8 mouse cellular contexts compared by ENCODE assay signal in the genomic region with DNA sequence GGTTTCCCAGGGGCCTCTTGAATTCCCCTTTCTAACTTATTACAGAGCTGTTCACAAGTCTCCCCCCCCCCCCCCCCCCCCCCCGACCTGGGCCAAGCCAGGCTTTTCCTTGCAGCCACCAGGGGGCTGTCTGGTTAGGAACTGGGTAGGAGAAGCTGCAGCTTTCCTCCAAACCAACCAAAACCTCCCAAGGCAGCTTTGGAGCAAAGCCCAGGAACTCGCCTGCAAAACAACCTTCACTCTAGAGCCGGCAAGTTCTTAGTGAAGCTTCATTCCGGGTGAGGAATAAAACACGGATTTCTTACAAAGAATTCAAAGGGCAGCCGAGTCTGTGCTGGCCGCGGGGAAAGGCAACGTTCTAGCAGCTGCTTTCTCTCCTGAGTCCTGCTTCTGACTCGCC. TPM values are rescaled to one million over a fixed set of nuclear protein-coding genes. Genes with fewer than 3 reads are reported as not detected.
DNase-seq lines count a peak whose midpoint lies in the region; ATAC-seq and TF ChIP-seq lines count a peak whose summit lies in the region.

No protein-coding gene starts in this region.

- DNase-seq in gastrocnemius, postnatal 10 days: peak; percentile 78
- DNase-seq in induced T-regulatory cell, adult 2 months (ENCODE audit: low read depth): peak; percentile 57
- peak; percentile 82 to 83 for DNase-seq in left cerebral cortex, adult 2 months (ENCODE audit: extremely low spot score in 1 of 2, low spot score in 2 of 2)
- DNase-seq in lung, postnatal 4 days: peak; percentile 78 to 84
- peak; percentile 90 for DNase-seq in retina, postnatal 1 day
- DNase-seq in urinary bladder, postnatal 36 days (ENCODE audit: low spot score in 2 of 2): peak; percentile 67 to 85

- no peak overlapping the region for H3K27ac ChIP-seq in cortical plate, adult 2 months (ENCODE audit: insufficient read depth, low read length)
- peak overlapping the region; percentile 99 for H3K27ac ChIP-seq in left cerebral cortex, adult 2 months

- intact Hi-C loops in left cerebral cortex, adult 2 months (cut with DNase I): loop anchor here (1.0 to 5.0 kb wide), 4 partner anchors 256 to 508 kb away; no protein-coding TSS in a partner anchor

- peak overlapping the region; percentile 94 for H3K4me3 ChIP-seq in cortical plate, adult 2 months (ENCODE audit: insufficient read depth, low read length)
- H3K4me3 ChIP-seq in left cerebral cortex, adult 2 months: peak overlapping the region; percentile 58

- peak; percentile 36 for TF ChIP-seq CTCF in cortical plate, adult 2 months (IDR thresholded peaks at IDR 0.05; ENCODE audit: extremely low read depth, insufficient read depth, low read length)
- TF ChIP-seq CTCF in left cerebral cortex, adult 2 months (IDR thresholded peaks at IDR 0.05): peak; percentile 70

- no peaks in the 10 kb centered on the region; the same call in 1 of the 2 replicates for H3K4me1 ChIP-seq in cortical plate, adult 2 months (ENCODE audit: control insufficient read depth, insufficient read depth, low read length)

- ATAC-seq in activated CD4-positive, CD25-positive, alpha-beta regulatory T cell, adult 4 months: peak; percentile 67

- TF ChIP-seq POLR2A in cortical plate, adult 2 months (IDR thresholded peaks at IDR 0.05; ENCODE audit: extremely low read depth, insufficient read depth, low read length): 0 out of 2 replicates have a peak, but pooled peaks have one; percentile 15

RNA-seq across cellular contexts. Expression of gene Thrb, which starts 1.0 kb away (rescaled TPM):
- polyA plus RNA-seq in activated CD4-positive, CD25-positive, alpha-beta regulatory T cell, adult 4 months (2017; shearing (Covaris generic)): 1 to 10 TPM; 1.7 to 2.6 TPM
- polyA plus RNA-seq in cortical plate, adult 2 months (2012; rRNA removed): 26.6 and 27.3 TPM in 2 replicates
- 1 to 10 TPM; 5.8 to 5.9 TPM for total RNA-seq in gastrocnemius, postnatal 10 days (2021)
- total RNA-seq in left cerebral cortex, adult 2 months (2021): 10 to 100 TPM; 97.1 to 98.6 TPM

Comparison
In these comparisons a context has a peak if more than half of its experiments do, and no peak if none do; other contexts are left out.
1. RNA of gene Thrb, which starts 1.0 kb away (total RNA-seq): 97.1 to 98.6 TPM in left cerebral cortex, adult 2 months; 5.8 to 5.9 TPM in gastrocnemius, postnatal 10 days; every median in the first group is over 10 times any median in the second.
2. Peak in every context shown above with its lines, with median percentiles within 50 percentile points of each other: DNase-seq.